Mouse (Mus musculus) neural tube, embryonic 11.5 days (tissue): ENCODE results near the gene Mrgprg. TPM values are rescaled to one million over a fixed set of nuclear protein-coding genes. Genes with fewer than 3 reads are reported as not detected.

ENCODE experiments used
- ATAC-seq: fragments of 200-750 bp; cut with Nextera tagmentation; 2 replicates; pipeline ENCODE4 v1.8.0; 2017; ENCODE audit warnings: moderate number of reproducible peaks, mild to moderate bottlenecking, moderate TSS enrichment, moderate library complexity; ENCODE audit not compliant: insufficient read depth, low FRiP score, low TSS enrichment
- DNase-seq: peaks from one replicate; pipeline ENCODE4 v3.0.0-alpha.2; 2015; ENCODE audit warnings: low spot score
- H3K27ac ChIP-seq: fragments of 300-500 bp; sonication (generic); 2 replicates; pipeline ENCODE4 v1.5.1; 2014; ENCODE audit warnings: low read depth, mild to moderate bottlenecking, low read length
- H3K27me3 ChIP-seq: fragments of 300-500 bp; sonication (generic); 2 replicates; pipeline ENCODE4 v1.6.1; 2014; ENCODE audit warnings: mild to moderate bottlenecking, low read length, mixed read lengths; ENCODE audit not compliant: control insufficient read depth, insufficient read depth
- H3K36me3 ChIP-seq: fragments of 300-500 bp; sonication (generic); 2 replicates; pipeline ENCODE4 v1.6.1; 2014; ENCODE audit warnings: mild to moderate bottlenecking, low read length, moderate library complexity, mixed read lengths; ENCODE audit not compliant: control insufficient read depth, insufficient read depth
- H3K4me1 ChIP-seq: fragments of 300-500 bp; sonication (generic); 2 replicates; pipeline ENCODE4 v1.6.1; 2014; ENCODE audit warnings: low read length, mixed read lengths; ENCODE audit not compliant: control insufficient read depth, insufficient read depth
- H3K4me2 ChIP-seq: fragments of 300-500 bp; sonication (generic); 2 replicates; pipeline ENCODE4 v1.6.1; 2014; ENCODE audit warnings: low read depth, mild to moderate bottlenecking, moderate library complexity
- H3K4me3 ChIP-seq: fragments of 300-500 bp; sonication (generic); 2 replicates; pipeline ENCODE4 v1.5.1; 2014; ENCODE audit warnings: low read depth, low read length
- H3K9ac ChIP-seq: fragments of 300-500 bp; sonication (generic); 2 replicates; pipeline ENCODE4 v1.6.1; 2014; ENCODE audit warnings: mild to moderate bottlenecking, low read length
- H3K9me3 ChIP-seq: fragments of 300-500 bp; sonication (generic); 2 replicates; pipeline ENCODE4 v1.6.1; 2016; ENCODE audit warnings: low read length; ENCODE audit not compliant: control insufficient read depth
- WGBS: fragments of 180-500 bp; shearing (Covaris S2); extraction: QIAGEN DNeasy Blood & Tissue Kit; methylation state at CpG from one replicate; pipeline ENCODE4 v1.1.7; 2014; 5-methylcytosine and 5-hydroxymethylcytosine counted together
- polyA plus RNA-seq: library from polyadenylated mRNA; unstranded; fragments of >200 nt; fragmentation: Nextera tagmentation; extraction: Ambion mirVana; gene quantifications from 2 replicates; pipeline ENCODE4 v1.2.1, GENCODE M21; 2014

Gene Mrgprg
- not detected in 2 replicates for polyA plus RNA-seq

- no peaks in the 10 kb centered on the region for H3K27me3 ChIP-seq
- no peak for ATAC-seq
Measured at GRCm38 (mm10) chr7:143766893-143767292, at the start of gene Mrgprg. Gene Mrgprg, minus strand, starts transcription at chr7:143766993.

GRCm38 (mm10) chr7:143808909-143809308, 42.1 kb upstream of the Mrgprg start:
- DNase-seq, result no peak
- Histone ChIP-seq H3K36me3 (peaks cover 8% of the 10 kb centered on the region), H3K27me3 (no peaks in the 10 kb centered on the region), H3K4me2 (no peak overlapping the region), H3K9ac (no peak overlapping the region), H3K4me1 (no peaks in the 10 kb centered on the region), H3K9me3 (no peaks in the 10 kb centered on the region), H3K27ac (no peak overlapping the region), H3K4me3 (no peak overlapping the region)
- WGBS, result 40% methylated on average over 1 of the region's 1 CpGs
- no peak for ATAC-seq

More at GRCm38 (mm10) chr7:143766893-143767292, at the start of gene Mrgprg:
- WGBS, result 46% methylated on average over 6 of the region's 6 CpGs
- Histone ChIP-seq H3K4me1 (no peaks in the 10 kb centered on the region), H3K4me2 (no peak within 1 kb of the TSS), H3K27ac (no peak within 1 kb of the TSS), H3K9ac (no peak within 1 kb of the TSS), H3K9me3 (no peaks in the 10 kb centered on the region), H3K4me3 (no peak within 1 kb of the TSS), H3K36me3 (no peaks in the 10 kb centered on the region)
- DNase-seq, result no peak

GRCm38 (mm10) chr7:143805199-143805624, 38.4 kb upstream of the Mrgprg start:
- WGBS, result 75% methylated on average over 5 of the region's 5 CpGs
- DNase-seq, result no peak
- H3K36me3 ChIP-seq, result peaks cover 8% of the 10 kb centered on the region

GRCm38 (mm10) chr7:143801195-143802065, 34.6 kb upstream of the Mrgprg start:
- Histone ChIP-seq H3K4me3 (no peak overlapping the region), H3K4me2 (no peak overlapping the region), H3K4me1 (no peaks in the 10 kb centered on the region), H3K36me3 (peaks cover 13% of the 10 kb centered on the region), H3K9me3 (no peaks in the 10 kb centered on the region), H3K27ac (no peak overlapping the region), H3K27me3 (no peaks in the 10 kb centered on the region), H3K9ac (no peak overlapping the region)
- 91% methylated on average over 8 of the region's 8 CpGs for WGBS
- ATAC-seq (no peak), DNase-seq (no peak)

More at GRCm38 (mm10) chr7:143805199-143805624, 38.4 kb upstream of the Mrgprg start:
- Histone ChIP-seq H3K9me3 (no peaks in the 10 kb centered on the region), H3K9ac (no peak overlapping the region), H3K27me3 (no peaks in the 10 kb centered on the region), H3K27ac (no peak overlapping the region), H3K4me3 (no peak overlapping the region), H3K4me1 (no peaks in the 10 kb centered on the region), H3K4me2 (no peak overlapping the region)
- no peak for ATAC-seq

GRCm38 (mm10) chr7:143800770-143801169, 34.0 kb upstream of the Mrgprg start:
- Histone ChIP-seq H3K27ac (no peak overlapping the region), H3K27me3 (no peaks in the 10 kb centered on the region), H3K9me3 (no peaks in the 10 kb centered on the region), H3K9ac (no peak overlapping the region), H3K36me3 (peaks cover 13% of the 10 kb centered on the region), H3K4me2 (no peak overlapping the region), H3K4me1 (no peaks in the 10 kb centered on the region), H3K4me3 (no peak overlapping the region)
- ATAC-seq, result no peak
- no peak for DNase-seq
- 91% methylated on average over 1 of the region's 1 CpGs for WGBS

GRCm38 (mm10) chr7:143798783-143799182, 32.0 kb upstream of the Mrgprg start:
- Histone ChIP-seq H3K9ac (no peak overlapping the region), H3K9me3 (no peaks in the 10 kb centered on the region), H3K27me3 (no peaks in the 10 kb centered on the region), H3K4me2 (no peak overlapping the region), H3K4me3 (no peak overlapping the region), H3K36me3 (peaks cover 8% of the 10 kb centered on the region), H3K4me1 (no peaks in the 10 kb centered on the region), H3K27ac (no peak overlapping the region)
- no peak for DNase-seq
- 92% methylated on average over 4 of the region's 4 CpGs for WGBS
- no peak for ATAC-seq

- H3K4me3 ChIP-seq, result no peak overlapping the region
- 61% methylated on average over 4 of the region's 4 CpGs for WGBS
- H3K4me2 ChIP-seq, result no peak overlapping the region
- no peak overlapping the region for H3K27ac ChIP-seq
- H3K9ac ChIP-seq, result no peak overlapping the region
- no peaks in the 10 kb centered on the region for H3K9me3 ChIP-seq
- DNase-seq (no peak), ATAC-seq (no peak)
- H3K4me1 ChIP-seq, result no peaks in the 10 kb centered on the region
- no peaks in the 10 kb centered on the region for H3K27me3 ChIP-seq
- peaks cover under 1% of the 10 kb centered on the region for H3K36me3 ChIP-seq
Measured at GRCm38 (mm10) chr7:143793121-143793520, 26.3 kb upstream of the Mrgprg start.

- Histone ChIP-seq H3K9ac (no peak overlapping the region), H3K9me3 (no peaks in the 10 kb centered on the region), H3K4me1 (no peaks in the 10 kb centered on the region), H3K4me2 (no peak overlapping the region), H3K4me3 (no peak overlapping the region), H3K27ac (no peak overlapping the region), H3K36me3 (no peaks in the 10 kb centered on the region), H3K27me3 (no peaks in the 10 kb centered on the region)
- ATAC-seq (no peak), DNase-seq (no peak)
- 79% methylated on average over 6 of the region's 6 CpGs for WGBS
Measured at GRCm38 (mm10) chr7:143792336-143792985, 25.7 kb upstream of the Mrgprg start.
